Mouse (Mus musculus): ENCODE data around the gene Chid1.

Chid1 gene

DNA sequence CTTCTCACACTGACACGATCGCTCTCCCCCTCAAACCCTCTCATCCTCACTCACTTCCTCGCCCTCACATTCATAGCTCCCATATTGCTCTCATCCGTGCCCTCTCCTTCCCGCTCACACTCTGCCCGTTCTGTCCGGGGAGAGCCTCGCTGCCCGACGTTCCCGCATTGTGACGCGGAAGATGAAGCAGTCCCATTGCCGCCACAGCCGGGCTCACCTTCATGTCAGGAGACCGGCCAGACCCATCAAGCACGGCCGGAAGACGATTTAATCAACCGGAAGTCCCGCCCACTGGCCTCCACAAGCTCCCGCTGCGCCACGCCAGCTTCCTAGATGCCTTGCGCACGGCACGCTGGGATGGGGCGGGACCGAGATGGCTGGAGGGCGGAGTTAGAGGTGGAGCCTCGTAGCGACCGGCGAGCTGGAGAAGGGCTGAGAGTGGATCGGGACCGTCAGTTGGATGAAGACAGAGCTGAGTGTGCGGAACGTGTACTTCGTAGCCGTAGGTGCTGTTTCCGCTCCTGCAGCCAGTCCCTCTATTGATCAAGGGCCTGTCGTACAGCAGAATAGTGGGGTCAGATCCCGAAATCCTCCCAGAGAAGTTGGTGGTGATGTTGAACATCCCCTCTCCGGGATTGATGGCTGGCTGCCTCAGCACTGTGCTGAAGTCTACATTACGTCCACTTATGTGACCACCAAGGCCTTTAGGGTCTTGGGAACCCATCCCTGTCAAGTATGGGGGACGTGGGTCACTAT is at the start of gene Chid1:
TSS of gene Chid1 (minus strand) at position 302 of the 756 bp plus-strand sequence.
- peak; percentile 99 for DNase-seq (ENCODE audit: low spot score)

DNA sequence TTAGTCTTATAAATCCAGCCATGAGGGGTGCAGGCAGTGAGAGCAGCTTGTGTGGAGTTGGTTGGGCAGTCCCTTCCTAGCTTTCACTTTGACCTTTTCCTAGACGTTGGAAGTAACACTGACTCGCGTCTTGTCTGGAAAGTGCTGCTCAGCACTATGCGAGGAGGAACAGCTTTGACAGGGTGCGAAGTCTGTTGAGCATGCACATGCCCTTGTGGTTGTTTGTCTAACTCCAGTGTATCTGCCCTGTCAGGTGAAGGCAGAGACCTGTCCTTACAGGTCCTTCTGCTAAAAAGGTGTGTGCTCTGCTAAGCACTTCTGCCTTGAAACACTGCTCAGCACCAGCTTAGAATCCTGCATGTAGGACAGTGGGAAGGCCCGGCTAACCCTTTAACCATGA is 49.2 kb upstream of the Chid1 start:
- DNase-seq (ENCODE audit: low spot score): no peak

DNA sequence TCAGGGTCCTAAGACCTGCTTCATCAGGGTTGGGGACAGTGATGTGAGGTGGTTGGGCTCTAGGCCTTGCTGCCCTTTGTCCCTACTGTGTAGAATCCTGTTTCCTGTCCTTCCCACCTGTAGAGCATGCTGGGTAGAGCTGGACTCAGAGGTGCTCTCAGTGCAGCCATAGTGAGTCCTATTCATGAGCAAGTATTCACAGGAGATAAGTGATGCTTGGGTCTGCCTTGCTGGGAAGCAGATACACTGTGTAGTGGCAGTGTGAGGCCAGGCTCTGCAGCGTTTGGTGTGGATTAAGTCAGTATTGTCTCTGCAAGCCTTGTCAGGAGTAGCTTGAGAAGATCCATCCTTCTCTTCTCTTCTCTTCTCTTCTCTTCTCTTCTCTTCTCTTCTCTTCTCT is 46.2 kb upstream of the Chid1 start:
- no peak for DNase-seq (ENCODE audit: low spot score)

DNA sequence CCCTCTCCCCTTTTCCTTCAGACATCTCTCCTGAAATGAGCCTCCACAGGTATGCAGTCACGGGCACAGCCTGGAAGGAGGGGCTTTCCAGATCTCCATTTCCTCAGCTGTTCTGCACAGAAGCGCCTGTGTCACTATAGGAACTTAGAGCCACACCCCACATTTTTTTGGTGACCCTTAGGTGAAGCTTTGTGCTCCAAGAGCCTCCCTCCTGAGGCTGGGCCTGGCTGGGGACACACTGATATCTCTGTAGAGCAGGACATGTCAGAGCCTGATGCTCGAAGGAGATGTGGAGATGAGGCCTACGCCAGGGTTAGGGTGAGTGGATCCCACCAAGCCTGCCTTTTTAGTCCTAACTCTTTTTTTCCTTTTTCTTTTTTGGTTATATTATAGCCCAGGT is 45.6 kb upstream of the Chid1 start:
- DNase-seq (ENCODE audit: low spot score): no peak

DNA sequence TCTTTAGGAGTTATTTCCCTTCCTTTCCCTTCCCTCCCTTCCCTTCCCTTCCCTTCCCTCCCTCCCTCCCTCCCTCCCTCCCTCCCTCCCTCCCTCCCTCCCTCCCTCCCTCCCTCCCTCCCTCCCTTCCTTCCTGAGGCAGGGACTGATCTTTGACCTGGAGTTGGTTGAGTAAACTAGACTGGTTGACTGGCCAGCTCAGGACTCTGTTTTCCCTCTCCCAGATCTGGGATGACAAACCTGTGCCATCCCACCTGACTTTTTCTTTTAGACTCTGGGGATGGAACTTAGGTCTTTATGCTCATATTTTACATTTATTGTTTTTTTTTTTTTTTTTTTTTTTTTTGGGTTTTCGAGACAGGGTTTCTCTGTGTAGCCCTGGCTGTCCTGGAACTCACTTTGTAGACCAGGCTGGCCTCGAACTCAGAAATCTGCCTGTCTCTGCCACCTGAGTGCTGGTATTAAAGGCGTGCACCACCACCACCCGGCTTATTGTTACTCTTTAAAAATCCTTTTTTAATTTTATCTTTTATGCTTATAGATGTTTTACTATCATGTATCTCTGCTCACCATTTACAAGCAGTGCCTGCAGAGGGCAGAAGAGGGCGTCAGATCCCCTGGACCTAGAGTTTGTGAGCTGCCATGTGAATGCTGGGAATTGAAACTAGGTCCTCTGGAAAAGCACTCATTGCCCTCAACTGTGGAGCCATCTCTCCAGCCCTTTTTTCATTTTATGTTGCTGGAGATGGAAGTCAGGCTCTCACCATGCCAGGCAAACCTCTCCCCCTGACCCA is 44.6 kb upstream of the Chid1 start:
- DNase-seq (ENCODE audit: low spot score): no peak

DNA sequence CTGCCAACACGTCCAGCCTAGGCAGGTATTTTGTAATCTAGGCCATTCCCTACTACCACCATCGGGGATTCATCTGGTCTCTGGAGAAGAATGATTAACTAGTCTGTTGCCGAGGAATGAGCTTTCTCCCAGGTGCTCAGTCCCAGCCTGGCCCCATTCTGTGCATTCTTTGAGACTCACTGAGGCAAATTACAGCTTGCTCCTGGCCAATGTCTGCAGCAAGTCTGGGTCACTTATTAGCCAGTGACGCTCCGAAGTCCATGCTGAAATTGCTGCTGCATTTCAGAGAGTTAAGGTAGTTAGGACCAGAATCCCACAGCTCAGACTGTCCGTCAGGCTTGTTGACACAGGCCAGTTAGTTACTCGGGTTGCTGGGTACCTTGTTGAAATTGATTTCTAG is 41.7 kb upstream of the Chid1 start:
- DNase-seq (ENCODE audit: low spot score): no peak

DNA sequence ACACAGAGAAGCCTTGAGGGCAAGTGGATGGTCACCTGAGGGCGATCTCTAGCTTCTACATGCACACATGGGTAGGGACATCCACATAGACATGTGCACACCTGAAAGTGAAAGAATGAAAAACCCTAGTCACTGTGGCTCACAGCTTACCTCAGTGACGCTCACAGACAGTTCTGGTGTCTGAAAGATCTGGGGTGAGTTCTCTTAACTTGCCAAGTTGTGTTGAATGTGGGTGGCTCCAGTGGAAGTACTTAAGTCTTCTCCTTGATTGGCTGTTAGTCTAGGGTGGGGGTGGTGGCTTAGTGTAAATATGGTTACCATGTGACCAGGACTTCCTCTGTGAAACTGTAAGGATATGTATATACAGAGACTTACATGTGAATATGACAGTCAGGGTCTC is 39.3 kb upstream of the Chid1 start:
- DNase-seq (ENCODE audit: low spot score): no peak

DNA sequence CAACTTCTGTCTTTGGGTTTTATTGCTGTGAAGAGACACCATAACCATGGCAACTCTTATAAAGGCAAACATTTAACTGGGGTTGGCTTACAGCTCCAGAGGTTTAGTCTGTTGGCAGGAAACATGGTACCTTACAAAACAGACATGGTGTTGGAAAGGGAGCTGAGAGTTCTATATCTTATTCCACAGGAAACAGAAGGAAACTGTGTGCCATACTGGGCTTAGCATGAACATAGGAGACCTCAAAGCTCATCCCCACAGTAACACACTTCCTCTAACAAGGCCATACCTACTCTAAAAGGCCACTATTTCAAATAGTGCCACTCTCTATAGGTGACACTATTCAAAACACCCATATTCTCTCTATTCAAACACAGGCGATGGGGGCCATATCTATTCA is 38.9 kb upstream of the Chid1 start:
- no peak for DNase-seq (ENCODE audit: low spot score)

DNA sequence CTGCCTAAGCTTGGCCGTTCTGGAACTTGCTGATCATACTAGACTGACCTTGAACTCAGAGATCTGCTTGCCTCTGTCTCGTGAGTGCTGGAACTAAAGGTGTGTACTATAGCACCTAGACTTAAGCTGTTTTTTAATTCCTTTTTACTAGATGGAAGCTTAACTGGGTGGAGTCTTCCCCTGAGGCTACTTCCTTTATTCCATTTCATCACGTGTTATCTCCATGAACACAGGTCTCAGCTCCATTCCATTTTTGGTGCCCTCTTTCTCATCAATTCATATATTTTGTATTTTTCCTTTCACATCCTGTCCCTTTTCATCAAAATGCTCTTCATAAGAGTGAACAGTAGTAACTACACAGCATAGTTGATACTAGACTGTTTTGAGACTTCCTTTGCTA is 38.1 kb upstream of the Chid1 start:
- no peak for DNase-seq (ENCODE audit: low spot score)

DNA sequence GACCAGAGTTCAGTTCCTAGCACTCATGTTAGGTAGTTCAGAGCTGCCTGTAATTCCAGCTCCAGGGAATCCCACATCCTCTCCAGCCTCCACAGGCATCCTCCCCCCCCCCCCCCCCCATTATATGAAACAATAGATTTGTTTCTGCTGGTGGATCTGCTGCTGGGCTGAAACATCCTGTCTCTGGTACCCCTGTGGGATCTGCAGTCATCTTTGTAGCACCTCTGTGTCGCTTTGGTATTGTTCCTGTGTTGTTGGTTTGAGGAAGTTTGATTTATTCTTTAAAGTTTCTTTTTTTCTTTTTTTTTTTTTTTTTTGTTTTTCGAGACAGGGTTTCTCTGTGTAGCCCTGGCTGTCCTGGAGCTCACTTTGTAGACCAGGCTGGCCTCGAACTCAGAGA is 35.8 kb upstream of the Chid1 start:
- DNase-seq (ENCODE audit: low spot score): no peak

DNA sequence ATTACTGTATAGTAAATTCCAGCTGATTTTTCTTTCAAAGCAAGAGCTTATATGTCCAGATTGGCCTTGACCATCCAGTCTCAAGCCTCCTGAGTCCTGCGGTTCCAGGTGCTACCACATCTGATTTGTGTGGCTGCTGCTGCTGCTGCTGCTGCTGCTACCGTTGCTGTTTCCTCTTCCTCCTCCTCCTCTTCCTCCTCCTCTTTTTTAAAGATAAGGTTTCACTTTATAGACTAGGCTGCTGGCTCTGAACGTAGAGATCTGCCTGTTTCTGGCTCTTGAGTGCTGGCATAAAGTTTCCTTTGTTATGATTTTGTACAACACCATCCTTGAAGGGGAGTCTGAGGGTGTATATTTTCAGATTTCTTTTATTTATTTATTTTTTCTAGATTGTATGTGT is 34.4 kb upstream of the Chid1 start:
- DNase-seq (ENCODE audit: low spot score): no peak

DNA sequence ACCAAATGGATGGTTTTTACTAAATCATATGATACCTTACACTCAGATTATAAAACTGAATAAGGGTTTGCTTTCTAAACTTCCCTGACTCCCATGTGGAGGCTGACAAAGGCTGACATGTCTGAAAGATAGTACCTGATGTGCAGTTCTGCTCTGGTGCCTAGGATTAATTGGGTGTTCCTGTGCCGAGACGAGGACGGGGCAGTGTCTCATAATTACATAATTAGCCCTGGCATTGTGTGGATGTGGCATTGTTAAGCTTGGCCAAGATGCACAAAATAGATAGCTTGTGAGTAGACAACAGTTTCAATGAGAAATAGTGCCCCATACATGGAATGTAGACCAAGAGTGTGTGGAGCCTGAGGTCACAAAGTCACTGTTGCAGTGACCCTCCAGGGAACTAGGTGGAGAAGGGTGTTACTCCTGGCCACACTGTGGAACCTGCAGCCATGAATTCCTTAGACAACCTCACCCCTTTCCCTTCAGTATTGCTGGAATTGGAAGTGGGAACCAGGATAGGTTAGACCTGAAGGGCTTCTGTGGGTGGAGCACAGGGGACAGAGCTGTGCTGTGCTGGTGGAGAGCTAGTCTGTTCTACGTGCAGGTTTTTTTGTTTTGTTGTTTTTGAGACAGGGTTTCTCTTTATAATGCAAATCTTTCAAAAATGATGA is 31.1 kb upstream of the Chid1 start:
- no peak for DNase-seq (ENCODE audit: low spot score)

DNA sequence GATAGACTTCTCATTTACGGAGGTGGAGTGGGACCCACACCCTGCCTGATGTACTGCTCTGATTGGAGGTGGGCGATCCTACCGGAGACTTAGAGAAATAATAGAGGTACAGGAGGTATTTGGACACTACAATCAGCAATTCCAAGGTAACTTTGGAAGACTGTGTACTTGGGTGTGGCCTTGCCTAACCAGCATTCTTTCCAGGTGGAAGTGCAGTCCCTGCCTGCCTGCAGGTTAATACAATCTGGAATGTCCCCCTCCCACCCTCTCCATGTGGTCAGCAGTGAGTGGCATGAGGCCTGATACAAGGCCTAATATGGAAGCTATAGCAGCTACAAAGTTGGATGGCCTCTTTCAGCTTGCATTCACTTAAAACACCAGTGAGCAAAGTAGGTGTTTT is 30.3 kb upstream of the Chid1 start:
- DNase-seq (ENCODE audit: low spot score): peak; percentile 50

DNA sequence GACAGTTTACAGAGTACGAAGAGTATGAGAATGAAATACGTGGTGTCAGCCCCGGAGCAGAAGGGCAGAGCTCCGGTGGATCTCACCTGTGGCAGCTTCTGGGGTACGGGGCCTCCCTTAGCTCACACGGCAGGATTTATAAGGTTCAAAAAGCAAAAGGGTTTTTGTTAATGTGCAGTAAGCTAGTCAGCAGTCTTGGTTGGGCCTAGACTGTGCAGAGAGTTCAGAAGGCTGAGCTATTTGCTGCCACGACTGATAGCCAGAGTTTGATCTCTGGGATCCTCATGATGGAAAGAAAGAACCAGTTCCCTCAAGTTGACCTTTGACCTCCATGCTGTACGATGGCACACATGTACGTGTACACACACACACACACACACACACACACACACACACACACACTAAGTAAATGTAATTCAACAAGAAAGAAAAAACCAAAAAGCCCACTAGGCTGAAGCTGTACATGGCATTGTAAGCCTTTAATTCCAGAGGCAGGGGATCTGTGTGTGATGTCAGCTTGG is 29.7 kb upstream of the Chid1 start:
- DNase-seq (ENCODE audit: low spot score): no peak

DNA sequence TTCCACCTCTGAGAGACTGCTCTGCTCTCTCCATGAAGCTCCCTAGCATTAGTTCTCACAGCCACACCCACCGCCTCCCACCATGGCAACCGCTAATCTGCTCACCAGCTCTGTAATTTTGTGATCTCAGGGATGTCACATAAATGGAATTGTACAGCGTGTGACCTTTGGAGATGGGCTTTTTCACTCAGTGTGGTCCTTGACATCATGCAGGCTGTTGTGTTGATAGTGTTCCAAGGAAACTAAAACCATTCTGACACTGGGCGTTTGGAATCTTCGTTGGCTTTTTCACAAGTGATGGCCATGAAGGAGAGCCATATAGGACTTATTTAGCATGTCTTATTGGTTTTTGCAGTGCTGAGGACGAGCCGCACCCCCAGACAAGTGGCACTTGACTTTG is 26.9 kb upstream of the Chid1 start:
- DNase-seq (ENCODE audit: low spot score): no peak

DNA sequence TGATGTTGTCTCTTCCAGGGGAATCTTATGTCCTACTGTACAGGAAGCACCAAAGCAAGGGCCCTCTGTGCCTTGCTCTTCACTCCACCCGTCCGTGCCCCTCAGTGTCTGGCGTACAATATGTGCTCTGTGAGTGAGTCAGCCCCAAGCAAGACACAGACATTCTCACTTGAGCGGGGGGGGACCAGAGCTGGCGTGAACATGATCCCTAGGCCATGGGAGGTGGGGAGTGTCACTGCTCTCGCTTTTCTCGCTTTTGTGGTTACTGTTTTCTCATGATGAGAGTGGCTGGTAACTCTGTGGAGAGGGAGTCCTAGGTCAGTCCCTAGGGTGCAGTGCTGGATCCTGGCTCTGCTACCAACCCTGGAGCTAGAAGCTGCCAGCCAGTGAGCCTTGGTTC is 24.9 kb upstream of the Chid1 start:
- DNase-seq (ENCODE audit: low spot score): no peak

DNA sequence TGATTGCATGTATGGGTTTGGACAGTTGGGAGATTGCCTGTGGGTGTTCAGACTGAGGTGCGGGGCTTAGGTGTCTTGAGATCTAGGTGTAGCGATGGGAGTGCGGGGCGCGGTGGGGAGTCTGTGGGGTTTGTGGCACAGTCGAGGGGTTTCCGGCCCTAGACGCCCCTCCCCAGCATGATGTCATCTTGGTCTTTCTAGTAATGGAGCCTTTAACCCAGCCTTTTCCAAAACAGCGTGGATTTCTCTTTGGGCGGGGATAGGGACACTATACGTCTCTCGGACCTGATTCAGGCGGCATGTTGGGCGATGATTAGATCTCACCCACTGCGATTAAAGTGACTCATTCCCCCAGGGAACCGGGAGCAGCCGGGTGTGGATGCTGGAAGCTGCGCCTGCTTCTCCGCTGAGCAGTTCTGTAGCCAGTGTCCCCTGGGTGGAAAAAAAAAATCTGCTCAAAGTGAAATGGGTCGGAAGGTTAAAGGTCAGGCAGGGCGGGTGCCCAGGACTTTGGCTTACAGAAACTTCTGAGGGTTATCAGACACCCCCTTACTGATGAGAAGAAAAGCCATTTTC is 23.3 kb upstream of the Chid1 start:
- no peak for DNase-seq (ENCODE audit: low spot score)

DNA sequence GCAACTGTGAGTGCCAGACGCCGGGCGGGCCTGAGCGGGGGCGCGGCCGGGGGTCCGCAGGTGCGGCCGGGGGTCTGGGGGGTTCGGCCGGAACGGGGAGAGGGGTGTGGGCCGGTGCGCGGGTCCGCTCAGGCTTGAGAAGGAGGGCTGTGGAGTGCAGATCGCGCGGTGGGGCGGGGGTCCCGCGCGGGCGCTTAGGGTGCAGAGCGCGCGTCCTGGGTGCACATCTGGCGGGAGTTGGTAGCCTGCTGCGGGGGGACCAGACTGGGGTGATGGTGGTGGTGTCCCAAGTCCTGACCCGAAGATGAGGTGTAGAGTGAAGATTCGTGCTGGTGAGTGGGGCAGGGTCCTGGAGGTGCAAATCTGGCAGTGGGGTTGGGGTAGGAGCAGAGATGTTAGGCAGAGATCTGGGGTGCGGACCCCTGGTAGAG is 22.8 kb upstream of the Chid1 start:
- DNase-seq (ENCODE audit: low spot score): no peak

DNA sequence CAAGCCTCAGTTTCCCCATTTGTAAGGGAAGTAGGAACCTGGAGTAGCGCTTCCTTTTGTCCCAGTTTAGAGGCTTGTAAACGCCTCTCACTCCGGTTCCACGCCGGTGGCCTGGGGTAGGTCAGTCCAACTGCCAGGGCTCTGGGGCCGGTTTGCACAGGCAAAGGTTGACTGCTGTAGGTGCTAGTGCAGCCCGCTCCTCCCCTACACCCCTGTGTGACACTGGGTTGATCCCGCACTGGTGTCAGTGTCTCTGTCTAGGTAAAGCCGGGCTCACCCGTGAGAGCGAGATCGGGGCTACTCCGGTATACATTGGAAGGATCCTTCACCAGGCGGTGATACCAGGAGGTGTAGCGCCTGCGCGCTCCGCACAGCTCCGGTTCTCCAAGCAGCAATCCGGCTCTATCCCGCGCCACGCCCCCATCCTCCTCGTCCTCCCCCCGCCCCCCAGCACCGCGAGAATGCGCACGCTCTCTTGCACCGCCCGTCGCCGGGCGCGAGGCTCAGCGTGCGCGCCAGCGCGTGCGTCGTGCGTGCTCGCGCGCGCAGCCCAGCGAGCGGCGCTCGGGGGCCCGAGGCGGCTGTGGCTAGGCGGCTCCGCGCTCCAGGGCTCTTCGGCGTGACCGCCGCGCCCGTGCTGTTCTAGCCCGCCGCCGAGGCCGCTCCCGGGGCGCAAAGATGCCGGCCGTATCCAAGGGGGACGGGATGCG is 22.2 kb upstream of the Chid1 start, which contains the start of gene Ap2a2:
TSS of gene Ap2a2 (plus strand) at position 492 of the 710 bp plus-strand sequence.
- DNase-seq (ENCODE audit: low spot score): peak; percentile 88

DNA sequence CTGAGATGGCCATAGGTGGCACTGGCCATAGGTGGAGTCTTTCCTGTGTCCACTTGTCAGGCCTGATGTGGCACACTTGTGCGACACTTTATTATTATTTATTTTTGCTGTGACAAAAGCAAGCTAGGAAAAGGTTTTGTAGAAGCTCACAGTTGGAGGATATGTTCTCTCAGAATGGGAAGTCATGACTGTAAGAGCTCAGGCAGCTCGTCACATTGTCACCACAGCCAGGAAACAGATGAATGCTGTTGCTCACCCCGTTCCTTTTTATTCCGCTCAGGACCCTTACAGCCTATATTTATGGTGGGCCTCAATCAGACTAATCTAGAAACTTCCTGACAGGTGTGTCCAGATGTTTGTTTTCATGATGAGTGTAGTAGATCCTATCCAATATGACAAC is 20.8 kb upstream of the Chid1 start:
- no peak for DNase-seq (ENCODE audit: low spot score)

DNA sequence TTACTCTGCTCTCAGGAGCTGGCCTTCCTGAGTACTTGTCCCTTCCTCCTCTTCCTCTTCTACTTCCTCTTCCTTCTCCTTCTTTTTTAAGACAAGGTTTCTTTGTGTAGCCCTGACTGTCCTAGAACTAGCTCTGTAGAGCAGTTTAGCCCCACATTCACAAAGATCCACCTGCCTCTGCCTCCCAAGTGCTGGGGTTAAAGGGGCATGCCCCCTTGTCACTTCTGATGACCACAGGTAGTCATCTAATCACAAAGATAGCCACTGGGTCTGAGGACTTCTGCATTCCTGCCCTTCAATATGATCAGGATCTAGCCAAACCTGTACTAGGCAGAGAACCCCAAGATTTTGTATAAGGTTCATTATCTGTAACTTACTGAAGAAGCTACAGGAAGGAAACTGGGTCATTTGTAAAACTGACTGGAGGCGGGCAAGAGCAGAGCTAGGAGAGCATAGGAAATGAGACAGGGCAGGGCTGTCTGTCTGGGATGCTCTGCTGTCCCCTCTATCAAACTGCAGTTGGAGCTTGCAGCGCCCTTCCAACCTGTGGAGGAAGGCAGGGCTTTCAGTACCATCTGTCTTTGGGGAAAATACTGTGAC is 20.2 kb upstream of the Chid1 start:
- no peak for DNase-seq (ENCODE audit: low spot score)

Measured in lung, postnatal 25 days (tissue).